Mouse (Mus musculus) heart, embryonic 12.5 days (tissue): ENCODE measurements around the gene Gstp2. TPM values are rescaled to one million over a fixed set of nuclear protein-coding genes. Genes with fewer than 3 reads are reported as not detected.
"Not testable (repeated sequence)": the region's sequence is repeated elsewhere in the genome, so short reads cannot be mapped to it uniquely, and the experiment has no call there.

ENCODE experiments used
- ATAC-seq: fragments of 200-750 bp; cut with Nextera tagmentation; 2 replicates; pipeline ENCODE4 v1.8.0; 2017; ENCODE audit warnings: moderate TSS enrichment, moderate library complexity; ENCODE audit not compliant: insufficient number of reproducible peaks, low FRiP score
- H3K27ac ChIP-seq: fragments of 300-500 bp; sonication (generic); 2 replicates; pipeline ENCODE4 v1.5.1; 2016; ENCODE audit warnings: mild to moderate bottlenecking, moderate library complexity; ENCODE audit not compliant: poor library complexity, severe bottlenecking
- H3K27me3 ChIP-seq: fragments of 300-500 bp; sonication (generic); replicated peaks from 2 replicates; pipeline ENCODE4 v1.6.1; 2016; ENCODE audit warnings: mild to moderate bottlenecking, moderate library complexity
- H3K36me3 ChIP-seq: fragments of 300-500 bp; sonication (generic); 2 replicates; pipeline ENCODE4 v1.6.1; 2016; ENCODE audit warnings: mild to moderate bottlenecking, moderate library complexity
- H3K4me1 ChIP-seq: fragments of 300-500 bp; sonication (generic); replicated peaks from 2 replicates; pipeline ENCODE4 v1.6.1; 2016; ENCODE audit warnings: mild to moderate bottlenecking
- H3K4me2 ChIP-seq: fragments of 300-500 bp; sonication (generic); 2 replicates; pipeline ENCODE4 v1.6.1; 2016; ENCODE audit warnings: mild to moderate bottlenecking, moderate library complexity
- H3K4me3 ChIP-seq: fragments of 300-500 bp; sonication (generic); 2 replicates; pipeline ENCODE4 v1.5.1; 2016; ENCODE audit warnings: mild to moderate bottlenecking
- H3K9ac ChIP-seq: fragments of 300-500 bp; sonication (generic); 2 replicates; pipeline ENCODE4 v1.6.1; 2016; ENCODE audit warnings: mild to moderate bottlenecking, moderate library complexity
- H3K9me3 ChIP-seq: fragments of 300-500 bp; sonication (generic); replicated peaks from 2 replicates; pipeline ENCODE4 v1.6.1; 2016; ENCODE audit warnings: mild to moderate bottlenecking, moderate library complexity
- WGBS: fragments of 180-500 bp; shearing (Covaris S2); methylation state at CpG from one replicate; pipeline ENCODE4 v1.1.7; 2016; 5-methylcytosine and 5-hydroxymethylcytosine counted together
- polyA plus RNA-seq: library from polyadenylated mRNA; unstranded; fragments of >200 nt; fragmentation: Nextera tagmentation; extraction: Ambion mirVana; gene quantifications from 2 replicates; pipeline ENCODE4 v1.2.1, GENCODE M21; 2016

The Gstp2 gene
- polyA plus RNA-seq, 1 experiment from 2014 or later: 7.1 TPM

DNA sequence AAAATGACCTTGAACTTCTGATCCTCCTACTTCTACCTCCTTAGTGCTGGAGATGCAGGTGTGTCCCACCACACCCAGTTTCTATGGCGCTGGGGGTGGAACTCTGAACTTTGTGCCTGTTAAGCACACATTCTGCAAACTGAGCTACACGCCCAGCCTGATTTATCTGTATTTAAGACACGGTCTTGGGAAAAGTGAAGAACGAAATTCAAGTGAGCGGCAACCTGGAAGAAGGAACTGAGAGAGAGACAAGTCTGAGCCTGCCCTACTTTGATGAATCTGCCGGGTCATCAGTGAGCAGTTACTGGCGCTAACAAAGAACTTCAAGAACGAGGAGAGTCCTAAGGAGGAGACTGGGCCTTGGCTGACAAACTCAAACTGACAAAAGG lies 1.0 kb upstream of the Gstp2 start:
- Histone ChIP-seq H3K9ac (no peak overlapping the region), H3K27me3 (no peaks in the 10 kb centered on the region), H3K27ac (no peak overlapping the region), H3K9me3 (no peaks in the 10 kb centered on the region), H3K4me2 (no peak overlapping the region), H3K4me1 (0 out of 2 replicates have a peak, but pooled peaks cover 11% of the 10 kb centered on the region), H3K4me3 (no peak overlapping the region), H3K36me3 (no peaks in the 10 kb centered on the region)
- WGBS: 80% methylated on average over 8 of the region's 8 CpGs
- no peak for ATAC-seq

DNA sequence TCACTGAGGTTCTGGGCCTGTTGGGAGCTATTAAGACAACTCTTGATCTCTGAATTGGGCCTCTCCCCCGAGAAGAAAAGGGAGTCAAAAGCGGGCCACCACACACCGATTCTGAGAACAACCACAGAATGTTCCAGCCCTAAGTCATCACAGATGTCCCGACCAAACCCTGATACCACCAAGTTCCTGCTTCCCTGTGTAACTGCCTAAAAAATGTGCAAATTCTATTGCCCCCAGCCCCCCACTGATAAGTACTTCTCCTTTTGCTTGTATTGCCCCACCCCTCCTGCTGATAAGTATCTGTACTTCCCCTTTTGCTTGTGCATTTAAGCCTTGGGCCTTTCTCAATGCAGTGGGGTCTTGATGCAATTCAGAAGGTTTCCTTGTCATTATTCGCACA lies 1.7 kb downstream of the Gstp2 start:
- not testable (repeated sequence) for H3K9ac ChIP-seq, H3K4me3 ChIP-seq, H3K36me3 ChIP-seq, H3K9me3 ChIP-seq, H3K27ac ChIP-seq, ATAC-seq, H3K27me3 ChIP-seq, H3K4me2 ChIP-seq
- 85% methylated on average over 5 of the region's 5 CpGs for WGBS
- 0 out of 2 replicates have a peak, but pooled peaks cover 11% of the 10 kb centered on the region for H3K4me1 ChIP-seq

- Histone ChIP-seq H3K4me3 (no peak overlapping the region), H3K4me2 (no peak overlapping the region), H3K4me1 (peaks cover 17% of the 10 kb centered on the region), H3K36me3 (no peaks in the 10 kb centered on the region), H3K27me3 (no peaks in the 10 kb centered on the region), H3K9ac (no peak overlapping the region), H3K9me3 (no peaks in the 10 kb centered on the region), H3K27ac (no peak overlapping the region)
- ATAC-seq: no peak
- 69% methylated on average over 14 of the region's 14 CpGs for WGBS
Measured at GRCm38 (mm10) chr19:4042124-4042523, 3.7 kb downstream of the Gstp2 start.

DNA sequence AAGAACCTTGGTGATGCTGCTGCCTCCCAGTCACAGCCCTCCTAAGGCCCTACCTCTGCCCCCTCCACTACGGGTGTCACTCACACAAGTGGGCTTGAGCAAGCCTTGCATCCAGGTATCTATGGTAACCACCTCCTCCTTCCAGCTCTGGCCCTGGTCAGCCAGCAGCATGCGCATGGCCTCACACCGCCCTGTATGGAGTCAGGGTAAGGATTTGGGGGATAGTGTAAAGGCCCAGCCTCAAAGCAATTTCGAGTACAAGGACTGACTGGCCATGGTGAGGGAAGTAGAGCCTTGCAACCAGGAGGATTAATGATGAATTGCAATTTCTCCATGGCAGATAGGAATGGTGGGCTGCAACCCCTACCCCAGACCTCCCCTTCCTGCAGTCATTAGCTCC lies 4.3 kb downstream of the Gstp2 start:
- not testable (repeated sequence) for H3K27me3 ChIP-seq, H3K4me3 ChIP-seq, H3K4me2 ChIP-seq, H3K36me3 ChIP-seq, H3K9ac ChIP-seq, ATAC-seq, H3K9me3 ChIP-seq, H3K27ac ChIP-seq
- 85% methylated on average over 4 of the region's 4 CpGs for WGBS
- H3K4me1 ChIP-seq: peaks cover 15% of the 10 kb centered on the region

GRCm38 (mm10) chr19:4040941-4041340 lies 4.9 kb downstream of the Gstp2 start:
- ATAC-seq, H3K36me3 ChIP-seq, H3K27ac ChIP-seq, H3K27me3 ChIP-seq, H3K9me3 ChIP-seq, H3K4me2 ChIP-seq, H3K9ac ChIP-seq, H3K4me3 ChIP-seq: not testable (repeated sequence)
- 80% methylated on average over 5 of the region's 5 CpGs for WGBS
- H3K4me1 ChIP-seq: peaks cover 17% of the 10 kb centered on the region

DNA sequence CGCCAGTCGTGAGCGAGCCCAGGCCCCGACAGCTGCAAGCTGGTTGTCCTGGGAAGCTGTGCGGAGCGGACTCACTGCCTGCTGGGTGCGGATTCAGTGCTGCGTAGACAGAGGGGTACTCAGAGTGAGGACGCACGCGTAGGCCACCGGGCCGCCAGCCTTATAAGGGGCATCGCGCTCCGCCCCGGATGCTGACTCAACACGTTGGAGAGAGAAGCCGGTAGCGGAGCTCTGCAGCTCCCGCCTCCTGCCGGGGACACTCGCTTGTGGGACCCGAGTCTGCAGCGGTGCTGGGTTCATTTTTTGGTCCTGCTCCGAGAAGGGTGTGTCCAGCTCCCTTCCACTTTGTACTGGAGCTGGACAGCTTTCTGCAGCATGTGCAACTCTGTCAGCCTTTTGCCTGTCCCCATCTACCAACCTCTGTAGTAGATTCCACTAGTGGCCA lies 8.0 kb downstream of the Gstp2 start, which contains the start of gene Gstp1:
Gene Gstp1, minus strand, starts transcription at position 198 of the 445 bp plus-strand sequence.
- H3K36me3 ChIP-seq: peaks cover 13% of the 10 kb centered on the region
- peak; percentile 90 for ATAC-seq
- H3K27ac ChIP-seq: peak within 1 kb of the TSS; percentile 76
- H3K4me2 ChIP-seq: peak within 1 kb of the TSS; percentile 76
- WGBS: under 1% methylated on average over 26 of the region's 26 CpGs
- H3K4me1 ChIP-seq: peaks cover 14% of the 10 kb centered on the region
- H3K4me3 ChIP-seq: peak within 1 kb of the TSS; percentile 77
- H3K27me3 ChIP-seq: no peaks in the 10 kb centered on the region
- H3K9me3 ChIP-seq: no peaks in the 10 kb centered on the region
- peak within 1 kb of the TSS; percentile 87 for H3K9ac ChIP-seq

DNA sequence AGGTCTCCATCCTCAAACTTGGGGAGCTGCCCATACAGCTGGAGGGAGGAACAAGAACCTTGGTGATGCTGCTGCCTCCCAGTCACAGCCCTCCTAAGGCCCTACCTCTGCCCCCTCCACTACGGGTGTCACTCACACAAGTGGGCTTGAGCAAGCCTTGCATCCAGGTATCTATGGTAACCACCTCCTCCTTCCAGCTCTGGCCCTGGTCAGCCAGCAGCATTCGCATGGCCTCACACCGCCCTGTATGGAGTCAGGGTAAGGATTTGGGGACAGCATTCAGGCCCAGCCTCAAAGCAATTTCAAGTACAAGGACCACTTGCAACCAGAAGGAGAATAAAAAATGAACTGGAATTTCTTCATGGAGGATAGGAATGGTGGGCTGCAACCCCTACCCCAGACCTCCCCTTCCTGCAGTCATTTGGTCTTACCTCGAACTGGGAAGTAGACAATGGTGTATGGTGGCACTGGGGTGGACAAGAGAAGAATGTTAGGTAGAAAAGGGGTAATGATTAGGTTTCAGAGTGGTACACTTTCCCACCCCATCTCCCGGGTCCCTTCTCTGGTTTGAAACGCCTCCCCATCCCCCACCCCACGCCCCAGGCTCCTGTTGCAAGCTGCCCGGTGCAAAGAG lies 8.6 kb downstream of the Gstp2 start:
- not testable (repeated sequence) for H3K27me3 ChIP-seq, H3K9me3 ChIP-seq
- 34% methylated on average over 8 of the region's 8 CpGs for WGBS
- Histone ChIP-seq H3K4me2 (peak overlapping the region; percentile 76), H3K4me3 (peak overlapping the region; percentile 77), H3K4me1 (peaks cover 14% of the 10 kb centered on the region), H3K36me3 (peaks cover 13% of the 10 kb centered on the region), H3K27ac (peak overlapping the region; percentile 76), H3K9ac (peak overlapping the region; percentile 87)
- peak; percentile 16 for ATAC-seq

DNA sequence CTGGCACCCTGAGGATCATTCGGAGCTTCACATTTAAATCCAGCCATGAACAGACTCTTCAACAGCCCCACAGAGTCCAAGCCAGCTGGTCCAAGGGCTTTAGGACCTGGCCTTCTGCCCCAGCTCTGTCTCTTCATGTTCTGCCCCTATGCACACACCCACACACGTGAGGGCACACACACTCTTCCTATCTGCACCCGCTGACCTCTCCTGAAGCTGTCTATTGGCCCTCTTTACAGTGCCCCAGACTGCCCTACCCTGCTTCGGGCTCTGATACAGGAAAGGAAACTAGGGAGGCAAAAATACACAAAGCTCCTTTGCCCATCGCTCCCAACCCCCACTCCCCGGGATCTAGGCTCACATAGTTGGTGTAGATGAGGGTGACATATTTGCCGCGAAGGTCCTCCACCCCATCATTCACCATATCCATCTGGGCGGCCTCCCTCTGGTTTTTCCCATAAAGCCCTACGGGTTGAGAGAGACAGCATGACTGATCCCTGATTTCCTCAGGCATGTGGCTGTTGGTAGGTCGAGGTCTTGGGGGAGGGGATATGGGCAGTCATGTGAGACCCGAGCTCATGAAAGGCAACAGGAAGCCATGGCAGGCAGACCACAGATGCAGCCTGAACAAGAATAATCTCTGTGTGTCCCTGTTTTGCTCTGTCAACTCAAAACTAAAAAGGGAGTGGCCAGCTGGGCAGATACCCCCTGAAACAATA lies 9.3 kb downstream of the Gstp2 start:
- Histone ChIP-seq H3K36me3 (peaks cover 13% of the 10 kb centered on the region), H3K27ac (no peak overlapping the region), H3K27me3 (no peaks in the 10 kb centered on the region), H3K4me3 (no peak overlapping the region), H3K9ac (no peak overlapping the region), H3K9me3 (no peaks in the 10 kb centered on the region), H3K4me1 (peaks cover 14% of the 10 kb centered on the region), H3K4me2 (peak overlapping the region; percentile 28)
- WGBS: 81% methylated on average over 12 of the region's 12 CpGs
- ATAC-seq: no peak

DNA sequence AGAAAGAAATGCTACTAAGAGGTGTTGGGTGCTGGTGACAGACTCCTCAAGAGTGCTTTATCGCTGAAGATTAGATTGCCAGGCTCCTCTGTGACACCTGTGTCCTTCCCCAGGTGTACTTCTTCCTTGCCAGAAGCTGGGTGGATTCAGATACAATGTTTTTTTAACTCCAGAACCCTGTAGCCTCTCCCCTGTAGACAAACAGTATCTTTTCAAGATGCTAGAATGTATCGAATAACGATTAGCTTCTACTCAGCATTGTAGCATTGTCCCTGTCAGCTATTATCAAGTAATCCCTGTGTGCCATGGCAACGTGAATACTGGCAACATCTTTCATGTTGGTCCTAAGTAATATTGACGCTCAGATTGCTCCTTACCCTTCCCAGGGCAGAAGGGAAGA lies 12.1 kb downstream of the Gstp2 start:
- Histone ChIP-seq H3K9me3 (no peaks in the 10 kb centered on the region), H3K36me3 (peaks cover 13% of the 10 kb centered on the region), H3K4me2 (no peak overlapping the region), H3K9ac (no peak overlapping the region), H3K4me3 (no peak overlapping the region), H3K27me3 (no peaks in the 10 kb centered on the region), H3K4me1 (peaks cover 14% of the 10 kb centered on the region), H3K27ac (no peak overlapping the region)
- ATAC-seq: no peak
- WGBS: 64% methylated on average over 5 of the region's 5 CpGs

GRCm38 (mm10) chr19:4033298-4033697 lies 12.5 kb downstream of the Gstp2 start:
- H3K4me2 ChIP-seq: no peak overlapping the region
- H3K27me3 ChIP-seq: no peaks in the 10 kb centered on the region
- peaks cover 13% of the 10 kb centered on the region for H3K36me3 ChIP-seq
- no peak for ATAC-seq
- WGBS: 70% methylated on average over 3 of the region's 3 CpGs
- H3K9me3 ChIP-seq: no peaks in the 10 kb centered on the region; the same call in 1 of the 2 replicates
- no peak overlapping the region for H3K4me3 ChIP-seq
- no peak overlapping the region for H3K27ac ChIP-seq
- H3K4me1 ChIP-seq: peaks cover 13% of the 10 kb centered on the region
- no peak overlapping the region for H3K9ac ChIP-seq

DNA sequence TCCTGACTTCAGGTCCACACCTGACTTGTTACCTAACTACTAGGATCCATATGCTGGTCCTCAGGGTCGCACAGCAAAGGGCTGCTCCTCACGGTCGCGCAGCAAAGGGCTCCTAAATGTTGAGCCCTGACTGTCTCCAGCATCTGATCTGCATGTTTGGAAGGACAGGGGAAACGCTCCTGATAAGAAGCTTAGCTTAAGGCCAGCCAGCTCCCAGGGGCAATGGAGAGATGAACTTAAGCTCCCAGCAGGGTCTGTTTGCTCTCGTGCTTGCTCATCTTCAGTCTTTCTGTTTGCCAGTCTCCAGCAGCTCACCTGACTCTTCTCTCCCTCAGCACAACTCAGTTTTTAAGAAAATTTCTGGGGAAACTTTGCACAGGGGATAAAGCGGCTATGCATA lies 13.2 kb downstream of the Gstp2 start:
- Histone ChIP-seq H3K4me2 (no peak overlapping the region), H3K4me3 (no peak overlapping the region), H3K27ac (no peak overlapping the region), H3K9me3 (no peaks in the 10 kb centered on the region; the same call in 1 of the 2 replicates), H3K4me1 (peaks cover 10% of the 10 kb centered on the region), H3K27me3 (no peaks in the 10 kb centered on the region), H3K36me3 (peaks cover 13% of the 10 kb centered on the region), H3K9ac (no peak overlapping the region)
- no peak for ATAC-seq
- 41% methylated on average over 7 of the region's 7 CpGs for WGBS
